Mouse (Mus musculus) testis, postnatal 10 days (tissue): ENCODE data around the gene Stard13.

ENCODE experiments used
- DNase-seq: peaks from one replicate; pipeline ENCODE4 v3.0.0; 2021; ENCODE audit warnings: low spot score

Gene Stard13

DNA sequence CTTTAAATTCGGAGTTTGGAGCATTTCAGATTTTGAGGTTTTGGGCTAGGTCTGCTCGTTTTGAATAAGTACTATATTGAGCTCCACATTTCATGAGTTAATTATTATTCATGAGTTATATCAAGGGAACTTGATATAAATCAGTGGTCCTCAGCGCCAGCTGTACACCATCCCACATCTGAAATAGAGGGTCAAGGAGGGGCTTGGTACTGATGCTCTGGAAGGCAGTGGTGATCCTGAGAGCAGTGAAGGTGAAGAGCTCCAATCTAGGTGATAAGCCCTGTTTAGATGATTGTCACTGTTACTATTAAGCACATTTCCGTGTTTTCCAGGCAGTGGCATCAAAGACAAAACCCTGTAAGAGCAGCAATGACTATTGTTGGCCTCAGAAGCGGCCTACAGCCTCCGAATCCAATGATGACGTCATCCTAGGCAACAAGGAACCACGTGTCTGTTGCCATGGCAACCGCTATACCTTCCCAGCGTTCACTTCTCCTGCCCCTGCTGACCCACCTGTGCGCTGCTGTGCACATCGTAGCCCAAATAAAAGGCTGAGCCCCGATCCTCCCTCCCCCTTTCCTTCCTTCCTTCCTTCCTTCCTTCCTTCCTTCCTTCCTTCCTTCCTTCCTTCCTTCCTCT is 5.2 kb downstream of the Stard13 start:
- DNase-seq, result no peak

DNA sequence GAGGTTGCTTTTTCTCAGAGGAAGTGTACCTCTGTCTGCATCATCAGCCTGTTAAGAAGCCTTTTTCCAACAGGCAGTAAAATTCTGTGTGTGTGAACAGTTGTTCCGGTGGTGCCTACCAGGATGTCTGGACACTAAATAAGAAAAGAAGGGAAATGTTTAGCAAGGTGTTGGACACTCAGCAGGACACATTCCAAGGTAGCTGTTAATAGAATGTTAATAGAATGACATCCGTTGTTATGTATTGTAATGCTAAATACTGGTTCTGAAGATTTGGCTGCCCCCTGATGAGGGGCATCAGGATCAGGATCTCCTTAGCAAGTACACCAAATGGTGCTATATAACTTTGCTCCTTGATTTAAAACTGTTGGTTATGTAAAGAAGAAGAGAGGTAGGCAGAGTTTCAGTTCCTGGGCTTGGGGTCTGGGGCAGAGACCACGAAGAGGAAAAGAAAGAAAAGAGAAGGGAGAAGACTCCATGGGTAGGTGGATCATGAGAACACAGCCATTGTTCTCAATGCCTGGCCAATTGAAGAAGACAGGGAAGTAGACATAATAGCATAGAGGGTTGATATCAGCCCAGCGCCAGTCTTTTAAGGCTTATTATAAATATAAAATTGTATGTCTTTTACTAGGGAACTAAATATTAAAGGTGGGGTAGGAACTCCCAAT is 9.8 kb downstream of the Stard13 start:
- no peak for DNase-seq

DNA sequence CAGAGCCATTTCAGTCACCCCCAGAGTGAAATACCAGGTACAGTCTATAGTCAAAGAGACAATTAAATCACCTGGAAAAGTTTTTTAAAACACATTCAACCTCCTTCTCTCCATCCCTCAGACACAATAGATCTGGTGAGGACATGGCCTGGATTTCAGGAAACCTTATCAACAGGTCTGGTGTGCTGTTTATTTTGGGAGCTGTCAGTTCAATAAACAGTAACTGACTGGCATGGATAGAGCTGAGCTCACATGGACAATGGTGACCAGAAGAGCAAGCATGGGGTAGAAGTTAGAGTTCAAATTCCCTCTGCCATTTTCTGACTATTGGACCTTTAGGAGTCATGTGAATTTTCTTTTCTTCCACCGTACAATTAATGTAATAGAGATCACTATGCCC is 10.8 kb downstream of the Stard13 start:
- no peak for DNase-seq

DNA sequence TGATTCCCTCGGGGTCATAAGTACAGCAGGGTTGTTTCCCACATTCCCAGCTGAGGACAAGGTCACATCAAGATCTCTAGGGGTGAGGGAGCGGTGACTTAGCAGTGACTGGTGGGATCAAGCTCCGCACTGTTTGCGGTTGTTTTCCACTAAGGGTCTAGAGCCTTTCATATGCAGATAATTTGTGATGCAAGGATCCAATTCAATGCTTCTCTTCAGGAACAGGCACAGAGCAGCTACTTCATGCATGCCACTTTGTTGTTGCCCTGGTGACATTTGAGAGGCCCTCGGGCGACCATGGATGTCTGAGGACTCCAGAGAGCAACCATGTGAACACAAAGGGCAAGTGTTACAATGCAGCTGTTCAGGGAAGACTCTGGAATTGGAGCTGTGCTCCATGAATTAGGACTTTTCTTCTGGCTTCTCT is 14.9 kb downstream of the Stard13 start:
- DNase-seq, result no peak

DNA sequence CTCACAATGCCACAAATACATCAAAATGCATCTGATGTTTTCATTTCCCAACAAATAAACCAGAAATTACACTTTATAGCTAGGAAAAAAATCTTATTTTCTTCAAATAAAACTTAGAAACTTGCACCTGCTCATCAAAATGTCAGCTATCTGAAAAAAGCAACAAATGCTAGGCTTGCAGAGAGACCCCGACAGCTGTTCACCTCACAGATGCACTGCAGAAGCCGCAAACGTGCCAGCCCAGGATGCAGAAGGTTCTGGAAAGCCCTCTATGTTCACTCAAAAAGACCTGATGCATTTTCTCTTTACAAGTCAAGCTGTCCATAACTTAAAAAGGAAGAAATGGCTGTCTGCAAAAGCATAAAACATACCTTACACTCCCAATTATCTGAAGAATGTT is 20.5 kb downstream of the Stard13 start:
- no peak for DNase-seq

DNA sequence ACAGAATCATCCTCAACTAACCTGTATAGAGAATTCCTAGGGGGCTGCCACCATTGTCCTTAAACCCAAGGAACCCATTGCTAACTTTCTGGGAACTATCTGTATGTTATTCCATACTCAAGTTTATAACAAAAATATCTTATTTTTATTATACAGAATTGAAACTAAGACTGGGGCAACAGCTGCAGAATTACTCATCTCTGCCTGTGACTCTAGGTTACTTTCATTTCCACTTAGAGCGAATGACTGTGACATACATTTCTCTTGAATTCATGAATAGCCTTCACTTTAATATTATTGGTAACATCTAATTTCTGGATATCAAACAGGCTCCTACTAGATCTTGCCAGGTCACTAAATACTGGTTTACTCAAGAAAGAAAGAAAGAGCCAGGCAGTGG is 22.8 kb downstream of the Stard13 start:
- no peak for DNase-seq

DNA sequence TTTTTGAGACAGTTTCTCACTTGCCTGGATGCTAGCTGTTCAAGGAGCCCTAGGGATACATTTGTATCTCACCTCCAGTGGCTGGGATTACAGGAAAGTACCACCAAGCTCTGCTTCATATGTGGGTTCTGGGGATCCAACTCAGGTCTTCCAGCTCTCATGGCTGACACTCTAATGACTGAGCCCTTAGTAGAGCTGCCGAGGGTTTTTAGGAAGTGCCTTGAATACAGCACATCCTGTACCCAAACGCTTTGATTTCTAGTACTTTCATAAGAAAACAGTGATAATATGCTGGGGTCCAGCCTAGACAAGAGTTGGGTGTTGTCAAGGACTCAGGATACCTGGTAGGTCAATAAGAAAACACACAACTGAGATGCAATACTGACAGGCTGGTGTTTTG is 23.6 kb downstream of the Stard13 start:
- no peak for DNase-seq

DNA sequence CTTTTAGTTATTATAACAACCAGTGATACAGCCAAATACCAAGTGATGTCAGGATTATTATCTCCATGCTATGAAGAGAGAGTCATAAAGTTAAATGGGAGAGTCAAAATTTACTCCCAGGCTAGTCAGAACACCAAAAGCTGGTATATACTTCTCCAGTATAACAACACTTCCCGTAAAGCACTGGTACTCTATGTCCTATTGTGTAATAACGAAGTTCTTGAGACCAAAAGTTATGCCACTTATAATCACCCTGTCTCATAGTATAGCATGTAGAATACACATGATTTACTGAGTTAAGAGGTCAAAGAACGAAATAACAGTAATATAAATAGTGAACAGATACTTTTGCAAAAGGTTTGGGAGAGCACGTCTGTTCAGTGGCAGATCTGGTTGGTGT is 28.6 kb downstream of the Stard13 start:
- no peak for DNase-seq

DNA sequence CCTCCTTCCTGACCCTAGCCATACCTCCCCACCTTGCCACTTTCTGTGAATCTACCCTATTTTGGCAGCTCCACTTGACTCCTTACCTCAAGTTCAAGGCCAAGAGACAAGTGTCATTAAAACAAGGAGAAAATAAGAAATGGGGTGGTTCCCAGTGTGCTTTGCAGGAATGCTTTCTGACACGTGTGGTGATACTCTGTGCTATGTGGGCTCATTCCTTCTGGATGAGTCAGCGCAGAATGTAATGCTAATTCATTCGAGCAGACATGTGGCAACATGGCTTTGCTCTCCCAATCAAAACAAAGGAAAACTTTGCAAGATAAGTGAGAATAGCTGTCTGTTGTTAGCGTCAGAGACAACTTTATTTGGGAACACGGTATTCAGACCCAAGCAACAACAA is 30.7 kb downstream of the Stard13 start:
- no peak for DNase-seq

DNA sequence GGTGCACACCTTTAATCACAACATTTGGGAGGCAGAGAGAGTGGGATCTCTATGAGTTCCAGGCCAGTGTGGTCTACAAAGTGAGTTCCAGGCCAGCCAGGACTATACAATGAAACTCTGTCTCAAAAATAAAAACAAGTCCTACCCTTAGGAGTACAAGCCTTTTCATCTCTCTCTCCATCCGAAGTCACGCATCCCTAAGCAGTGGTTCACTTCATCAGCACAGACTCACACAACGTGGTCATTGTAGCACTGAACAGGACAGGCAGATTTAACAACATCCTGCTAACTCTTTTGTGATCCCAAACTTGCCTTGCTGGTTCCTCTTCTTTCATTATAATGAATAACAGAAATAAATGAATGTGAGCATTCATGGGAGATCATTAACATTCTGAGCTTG is 32.4 kb downstream of the Stard13 start:
- DNase-seq, result no peak

DNA sequence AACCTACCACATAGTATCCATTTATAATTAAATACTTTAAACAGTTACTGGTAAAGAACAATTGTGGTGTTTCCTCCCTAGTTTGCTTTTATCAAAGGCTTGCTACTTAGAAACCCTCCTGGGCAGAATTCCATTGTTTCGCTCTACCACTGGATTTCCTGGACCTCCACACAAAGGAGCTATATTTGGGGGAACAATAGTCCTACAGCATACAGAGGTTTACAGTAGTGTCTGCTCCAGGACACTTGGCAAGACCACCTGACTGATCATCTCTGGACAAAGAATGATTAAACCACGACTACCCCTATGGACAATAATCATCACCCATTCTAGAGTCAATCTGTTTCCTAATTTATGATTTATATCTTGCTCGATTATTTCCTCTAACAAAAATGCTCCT is 34.4 kb downstream of the Stard13 start:
- DNase-seq, result no peak

DNA sequence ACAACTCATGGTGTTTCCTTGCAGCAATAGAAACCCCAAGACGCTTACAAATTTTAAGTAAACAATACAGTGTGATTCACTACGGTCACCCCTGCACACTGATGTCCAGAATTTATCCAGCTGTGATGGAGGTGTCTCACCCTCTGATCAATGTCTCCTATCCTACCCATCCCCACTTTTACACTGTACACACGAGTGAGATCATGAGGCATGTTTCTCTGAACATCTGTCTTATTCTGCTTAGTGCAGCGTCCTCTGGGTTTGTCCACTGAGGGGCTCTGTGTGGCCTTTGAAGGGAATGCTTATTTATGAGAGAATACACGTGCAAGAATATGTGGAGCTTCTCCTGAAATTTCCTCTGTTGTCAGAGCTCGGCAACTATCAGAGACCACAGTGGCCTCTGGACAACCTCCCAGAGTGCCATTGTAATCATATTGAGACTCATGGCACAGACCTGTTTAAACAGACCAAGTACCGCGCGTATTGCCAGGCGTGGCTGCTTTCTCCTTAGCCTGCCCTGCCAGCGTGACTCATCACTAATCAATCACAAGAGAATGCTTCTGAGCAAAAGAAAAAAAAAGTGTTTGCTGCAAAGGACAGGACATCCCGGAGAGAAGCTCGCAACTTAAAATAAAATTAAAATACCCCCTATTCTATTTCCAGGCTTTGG is 36.9 kb downstream of the Stard13 start:
- DNase-seq, result no peak

DNA sequence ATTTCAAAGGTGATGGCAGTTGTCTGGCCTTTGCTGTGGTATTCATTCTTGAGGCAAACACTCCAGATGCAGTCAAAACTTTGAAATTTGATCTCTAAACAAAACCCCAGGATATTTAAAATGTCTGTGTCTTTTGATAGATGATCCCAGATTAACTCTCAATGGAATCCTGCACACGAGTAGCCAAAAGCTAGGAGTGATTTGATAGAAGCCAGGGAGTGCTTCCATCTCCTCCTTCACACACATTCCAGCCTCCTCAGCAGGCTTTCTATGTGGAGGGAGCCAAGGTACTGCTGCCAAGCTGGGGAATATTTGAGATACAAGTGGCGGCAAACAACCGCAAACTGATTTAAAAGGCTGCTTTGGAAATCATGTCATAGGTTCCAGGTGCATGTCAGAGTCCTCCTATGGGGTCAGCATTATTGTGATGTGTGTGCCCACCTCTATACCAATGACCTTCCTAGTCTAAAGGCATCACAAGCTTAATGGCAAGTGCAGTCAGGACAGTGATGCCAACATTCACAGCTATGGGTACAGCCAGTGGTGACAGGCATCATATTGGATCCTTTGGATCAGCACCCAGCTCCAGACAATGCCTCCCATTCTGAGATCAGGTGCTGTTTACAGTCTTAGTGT is 39.6 kb downstream of the Stard13 start:
- DNase-seq, result no peak

DNA sequence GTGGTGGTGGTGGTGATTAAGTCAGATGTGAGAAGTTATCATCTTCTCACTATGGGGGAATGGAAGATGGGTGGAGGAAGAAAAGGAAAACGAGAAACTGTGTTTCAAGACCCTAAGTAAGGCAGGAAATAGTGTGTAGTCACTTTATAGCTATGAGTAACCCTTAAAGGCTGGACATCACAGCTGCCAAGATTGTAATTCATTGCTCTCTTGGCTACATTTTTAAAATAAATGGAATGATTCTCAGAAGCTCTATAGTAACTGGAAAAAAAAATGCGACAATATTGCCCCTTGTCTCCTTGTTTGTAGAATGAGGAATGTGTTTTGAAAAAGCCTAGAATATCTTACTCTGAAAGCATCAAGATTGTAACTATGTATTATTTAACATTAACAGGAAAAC is 41.4 kb downstream of the Stard13 start:
- no peak for DNase-seq

DNA sequence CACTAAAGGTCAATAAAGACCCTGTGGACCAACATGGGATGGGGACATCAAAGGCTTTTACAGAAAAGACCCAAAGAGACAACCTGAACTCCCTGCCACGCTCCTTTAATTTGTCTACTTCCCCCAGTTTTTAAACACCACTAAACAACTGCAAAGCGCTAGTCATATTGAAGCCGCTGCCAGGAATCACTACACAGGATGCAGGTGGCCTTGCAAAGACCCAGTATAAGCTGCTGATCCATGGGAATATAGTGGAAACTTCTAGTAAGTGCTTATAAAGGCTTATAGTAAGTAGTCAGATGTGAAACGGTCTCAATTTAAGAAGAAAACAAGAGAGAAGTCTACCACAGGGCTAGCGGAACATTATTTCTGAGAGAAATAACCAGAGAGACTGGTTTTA is 42.9 kb downstream of the Stard13 start:
- DNase-seq, result no peak

DNA sequence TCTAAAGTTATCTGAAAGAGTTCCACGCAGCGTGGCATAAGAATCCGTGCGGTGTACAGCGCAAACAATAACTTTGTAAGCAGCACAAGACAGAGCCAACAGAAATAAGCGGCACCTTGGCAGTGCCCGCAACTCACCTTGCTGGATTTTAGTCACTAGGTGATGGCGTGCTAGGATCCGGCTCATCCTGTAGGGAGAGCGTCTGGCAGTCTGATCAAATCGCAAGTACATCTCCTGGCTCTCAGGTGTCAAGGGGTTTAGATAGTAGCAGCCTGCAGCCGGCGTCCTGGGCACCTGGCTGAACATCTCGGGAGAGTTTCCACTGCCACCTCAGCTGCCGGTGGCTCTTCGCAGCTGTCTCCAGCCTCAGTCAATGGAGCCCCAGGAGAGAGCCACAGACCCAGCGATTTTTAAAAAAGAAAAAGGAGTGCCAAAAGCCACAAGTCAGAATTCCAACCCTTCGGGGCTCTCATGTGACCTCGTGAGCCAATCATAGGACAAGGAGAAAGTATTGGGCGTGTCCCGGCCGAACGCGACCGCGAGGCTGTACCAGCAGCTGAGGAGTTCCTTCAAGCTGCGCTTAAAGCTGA is 43.8 kb downstream of the Stard13 start:
- DNase-seq, result peak; percentile 58

DNA sequence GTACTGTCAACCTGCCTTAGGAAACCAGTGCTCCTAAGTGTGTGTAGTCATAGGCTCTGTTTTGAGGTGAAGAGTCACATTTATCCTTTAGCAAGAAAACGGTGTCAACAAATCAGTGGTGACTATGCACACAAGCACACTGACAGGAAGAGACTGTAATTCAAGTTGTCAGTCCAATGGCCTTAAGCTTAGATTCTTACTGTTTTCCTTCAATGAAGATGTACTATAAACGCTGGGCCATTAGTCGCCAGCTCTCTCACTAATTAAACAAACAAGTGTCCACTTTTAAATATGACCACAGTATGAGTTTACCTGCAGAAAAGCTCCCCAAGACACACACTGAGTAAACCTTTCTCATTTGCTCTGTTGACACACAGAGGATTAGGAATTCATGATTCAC is 44.3 kb downstream of the Stard13 start:
- no peak for DNase-seq

DNA sequence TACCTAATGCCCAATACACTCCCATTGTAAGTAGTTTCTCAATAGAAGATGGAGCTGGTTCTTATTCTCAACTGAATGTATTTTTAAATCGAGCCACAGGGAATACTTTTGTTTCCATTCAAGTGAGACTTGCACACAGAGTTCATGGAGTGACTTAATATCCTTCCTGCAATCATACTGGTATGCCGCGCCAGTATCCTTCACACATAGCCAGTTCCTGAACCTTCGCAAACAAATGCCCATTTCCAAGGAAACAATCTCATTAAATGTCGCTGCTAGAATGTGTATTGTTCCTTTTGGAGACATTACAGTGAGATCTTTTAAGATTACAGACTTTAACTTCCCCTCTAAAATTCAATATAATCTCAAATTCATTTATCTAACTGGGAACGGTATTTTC is 45.0 kb downstream of the Stard13 start:
- no peak for DNase-seq

DNA sequence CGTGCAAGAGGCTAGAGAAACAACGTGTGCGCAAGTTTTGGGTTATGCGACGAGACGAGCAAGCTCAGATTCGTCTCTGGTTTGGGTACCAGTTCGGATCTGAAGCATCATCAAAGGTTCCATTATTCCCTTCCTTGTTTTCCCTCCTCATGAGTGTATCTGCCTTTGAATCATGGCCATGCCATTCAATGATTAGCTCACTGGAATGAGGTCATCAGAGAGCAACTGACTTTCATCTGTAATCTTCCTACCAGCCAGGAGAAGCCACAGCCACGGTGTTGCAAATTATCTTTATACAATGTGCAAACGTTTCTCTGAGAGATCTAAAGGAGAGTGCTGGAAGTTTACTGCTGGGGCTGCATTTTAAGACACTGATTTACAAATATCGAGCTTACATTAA is 46.3 kb downstream of the Stard13 start:
- no peak for DNase-seq

DNA sequence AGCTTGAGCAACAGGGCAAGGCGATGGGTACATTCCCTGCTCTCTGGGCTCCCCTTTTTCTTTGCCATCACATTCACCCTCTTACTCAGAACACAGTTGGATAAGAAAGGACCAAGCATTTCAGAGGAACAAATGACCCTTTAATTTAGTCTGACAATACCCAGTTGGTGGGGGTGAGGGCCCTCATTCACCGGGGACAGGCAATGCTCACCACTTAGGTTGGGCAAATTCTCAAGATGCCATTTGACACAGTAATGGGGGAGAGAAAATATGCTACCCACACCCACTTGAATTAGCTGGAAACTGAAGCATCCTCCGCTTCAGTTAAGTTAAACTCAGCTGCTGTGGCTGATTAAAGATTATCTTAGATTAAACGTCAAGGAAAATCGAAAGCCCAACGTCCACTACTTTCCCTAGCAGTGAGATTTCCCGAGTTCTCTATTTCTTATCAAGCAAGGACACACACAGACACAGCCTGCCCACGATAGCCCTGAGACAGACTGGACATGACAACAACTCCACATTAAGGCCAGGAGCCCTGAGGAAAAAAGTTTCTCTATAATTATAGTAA is 48.3 kb downstream of the Stard13 start:
- no peak for DNase-seq

DNA sequence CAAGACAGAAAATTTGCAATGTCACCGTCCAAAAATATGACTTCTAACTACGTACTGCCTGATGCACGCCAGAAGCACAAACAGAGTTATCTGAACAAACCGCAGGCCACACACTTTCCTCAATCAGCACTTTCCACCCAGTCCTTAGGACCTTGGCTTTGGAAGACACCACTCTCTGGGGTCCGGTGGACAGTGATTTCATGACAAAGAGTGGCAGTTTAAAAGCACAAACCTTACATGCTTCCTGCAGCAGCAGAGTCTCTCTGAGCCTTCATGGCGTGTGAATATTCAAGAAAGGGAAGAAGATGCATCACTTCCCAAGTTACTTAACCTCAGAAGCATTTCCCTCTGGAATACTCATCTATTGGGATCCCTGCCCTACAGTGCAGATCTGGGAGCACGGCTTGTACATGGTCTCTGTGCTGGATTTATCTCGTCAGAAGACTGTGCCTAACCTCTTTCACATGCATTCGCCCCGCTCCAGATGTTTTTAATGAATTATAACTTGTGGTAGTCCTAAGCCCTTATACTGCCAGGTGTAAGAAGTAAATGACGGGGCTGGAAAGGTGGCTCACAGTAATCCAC is 49.9 kb downstream of the Stard13 start:
- DNase-seq, result no peak

DNA sequence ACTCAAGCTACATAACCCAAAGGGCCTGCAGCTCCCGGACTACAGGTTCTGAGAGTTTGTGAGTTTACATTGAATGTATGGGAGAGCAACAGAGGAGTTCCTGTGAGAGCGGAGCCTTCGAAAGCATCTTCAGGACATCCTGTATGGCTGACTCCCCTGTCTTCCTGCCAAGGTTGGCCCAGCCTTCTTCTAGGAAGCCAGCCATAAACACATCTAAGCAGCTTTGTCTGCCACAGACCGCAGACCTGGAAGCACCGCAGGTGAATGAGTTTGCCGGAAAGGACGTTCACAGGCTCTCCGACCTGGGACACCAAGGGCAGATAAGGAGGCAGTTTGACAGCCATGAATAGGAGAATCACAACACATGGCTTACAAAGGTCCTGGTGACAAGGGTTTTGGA is 52.3 kb downstream of the Stard13 start:
- no peak for DNase-seq
